Mouse (Mus musculus) limb, embryonic 11.5 days (tissue): ENCODE measurements at regions not wholly inside any gene's neighbourhood (a gene's known extent, or its start where the extent isn't known, plus 50 kb on each side); places are given as distances from the start of the nearest gene placed in this dataset.
A peak's percentile ranks its signal among the peaks of the same experiment; 100 is the strongest.

ENCODE experiments used
- ATAC-seq: fragments of 200-750 bp; cut with Nextera tagmentation; 2 replicates; pipeline ENCODE4 v1.8.0; 2017; ENCODE audit warnings: low read depth; ENCODE audit not compliant: insufficient number of reproducible peaks, low FRiP score, low TSS enrichment
- DNase-seq: peaks from one replicate; pipeline ENCODE4 v3.0.0-alpha.2; 2015; ENCODE audit warnings: low spot score
- H3K27ac ChIP-seq: fragments of 300-500 bp; sonication (generic); replicated peaks from 2 replicates; pipeline ENCODE4 v1.5.1; 2014; ENCODE audit warnings: low read depth, mild to moderate bottlenecking, low read length
- H3K27me3 ChIP-seq: fragments of 300-500 bp; sonication (generic); 2 replicates; pipeline ENCODE4 v1.6.1; 2014; ENCODE audit warnings: mild to moderate bottlenecking, low read length, mixed read lengths; ENCODE audit not compliant: control insufficient read depth, insufficient read depth
- H3K36me3 ChIP-seq: fragments of 300-500 bp; sonication (generic); 2 replicates; pipeline ENCODE4 v1.6.1; 2014; ENCODE audit warnings: mild to moderate bottlenecking, low read length, moderate library complexity, mixed read lengths; ENCODE audit not compliant: control insufficient read depth, insufficient read depth
- H3K4me1 ChIP-seq: fragments of 300-500 bp; sonication (generic); 2 replicates; pipeline ENCODE4 v1.6.1; 2014; ENCODE audit warnings: low read length, mixed read lengths; ENCODE audit not compliant: control insufficient read depth, insufficient read depth
- H3K4me2 ChIP-seq: fragments of 300-500 bp; sonication (generic); 2 replicates; pipeline ENCODE4 v1.6.1; 2014; ENCODE audit warnings: low read depth, mild to moderate bottlenecking, moderate library complexity; ENCODE audit not compliant: severe bottlenecking
- H3K4me3 ChIP-seq: fragments of 300-500 bp; sonication (generic); 2 replicates; pipeline ENCODE4 v1.5.1; 2014; ENCODE audit warnings: low read depth, low read length
- H3K9ac ChIP-seq: fragments of 300-500 bp; sonication (generic); 2 replicates; pipeline ENCODE4 v1.6.1; 2014; ENCODE audit warnings: mild to moderate bottlenecking, low read length
- H3K9me3 ChIP-seq: fragments of 300-500 bp; sonication (generic); 2 replicates; pipeline ENCODE4 v1.6.1; 2016; ENCODE audit warnings: low read length; ENCODE audit not compliant: control insufficient read depth
- WGBS: fragments of 180-500 bp; shearing (Covaris S2); extraction: QIAGEN DNeasy Blood & Tissue Kit; methylation state at CpG from one replicate; pipeline ENCODE4 v1.1.7; 2014; 5-methylcytosine and 5-hydroxymethylcytosine counted together

- Histone ChIP-seq H3K36me3 (no peaks in the 10 kb centered on the region), H3K4me1 (peaks cover 8% of the 10 kb centered on the region; the same call in 1 of the 2 replicates), H3K4me3 (no peak overlapping the region), H3K27ac (no peak overlapping the region), H3K27me3 (no peaks in the 10 kb centered on the region), H3K9me3 (no peaks in the 10 kb centered on the region), H3K4me2 (no peak overlapping the region), H3K9ac (no peak overlapping the region)
- no peak for ATAC-seq
- WGBS, result 27% methylated on average over 8 of the region's 8 CpGs
- no peak for DNase-seq
Observed at GRCm38 (mm10) chr10:21741575-21741974, 140.4 kb upstream of the Sgk1 start.

- no peak overlapping the region for H3K4me3 ChIP-seq
- no peaks in the 10 kb centered on the region for H3K36me3 ChIP-seq
- no peak overlapping the region for H3K27ac ChIP-seq
- no peak overlapping the region for H3K9ac ChIP-seq
- H3K4me1 ChIP-seq, result peaks cover 10% of the 10 kb centered on the region; the same call in 1 of the 2 replicates
- no peaks in the 10 kb centered on the region for H3K27me3 ChIP-seq
- no peak for DNase-seq
- H3K9me3 ChIP-seq, result no peaks in the 10 kb centered on the region
- no peak overlapping the region for H3K4me2 ChIP-seq
- no peak for ATAC-seq
- 89% methylated on average over 23 of the region's 23 CpGs for WGBS
Observed at GRCm38 (mm10) chr10:21741976-21742745, 139.8 kb upstream of the Sgk1 start.

- 88% methylated on average over 4 of the region's 4 CpGs for WGBS
- H3K9me3 ChIP-seq, result no peaks in the 10 kb centered on the region
- no peak for DNase-seq
Observed at GRCm38 (mm10) chr10:21743396-21743795, 138.6 kb upstream of the Sgk1 start.

GRCm38 (mm10) chr10:21744341-21744955, 137.5 kb upstream of the Sgk1 start:
- Histone ChIP-seq H3K9ac (no peak overlapping the region), H3K4me3 (no peak overlapping the region), H3K4me1 (peaks cover 10% of the 10 kb centered on the region; the same call in 1 of the 2 replicates), H3K36me3 (no peaks in the 10 kb centered on the region), H3K9me3 (no peaks in the 10 kb centered on the region), H3K27me3 (no peaks in the 10 kb centered on the region), H3K27ac (no peak overlapping the region), H3K4me2 (no peak overlapping the region)
- ATAC-seq (no peak), DNase-seq (no peak)
- WGBS, result 75% methylated on average over 6 of the region's 6 CpGs

More at GRCm38 (mm10) chr10:21743396-21743795, 138.6 kb upstream of the Sgk1 start:
- Histone ChIP-seq H3K4me1 (peaks cover 10% of the 10 kb centered on the region; the same call in 1 of the 2 replicates), H3K27me3 (no peaks in the 10 kb centered on the region), H3K4me2 (no peak overlapping the region), H3K4me3 (no peak overlapping the region), H3K9ac (no peak overlapping the region), H3K27ac (no peak overlapping the region), H3K36me3 (no peaks in the 10 kb centered on the region)
- no peak for ATAC-seq

- Histone ChIP-seq H3K4me2 (no peak overlapping the region), H3K27ac (no peak overlapping the region), H3K4me1 (peaks cover 10% of the 10 kb centered on the region; the same call in 1 of the 2 replicates), H3K27me3 (no peaks in the 10 kb centered on the region), H3K9ac (no peak overlapping the region), H3K4me3 (no peak overlapping the region), H3K36me3 (no peaks in the 10 kb centered on the region), H3K9me3 (no peaks in the 10 kb centered on the region)
- DNase-seq (no peak), ATAC-seq (no peak)
- 12% methylated on average over 4 of the region's 4 CpGs for WGBS
Observed at GRCm38 (mm10) chr10:21745940-21746487, 136.0 kb upstream of the Sgk1 start.

- H3K4me2 ChIP-seq, result peak overlapping the region; percentile 16; the same call in 1 of the 2 replicates
- 7% methylated on average over 9 of the region's 9 CpGs for WGBS
- peaks cover 8% of the 10 kb centered on the region; the same call in 1 of the 2 replicates for H3K4me1 ChIP-seq
- DNase-seq (peak; percentile 33), ATAC-seq (no peak)
- no peaks in the 10 kb centered on the region for H3K27me3 ChIP-seq
- no peak overlapping the region for H3K9ac ChIP-seq
- no peak overlapping the region for H3K4me3 ChIP-seq
- no peaks in the 10 kb centered on the region for H3K9me3 ChIP-seq
- H3K27ac ChIP-seq, result no peak overlapping the region
- no peaks in the 10 kb centered on the region for H3K36me3 ChIP-seq
Observed at GRCm38 (mm10) chr10:21746713-21747112, 135.3 kb upstream of the Sgk1 start.

GRCm38 (mm10) chr10:21751326-21751725, 130.7 kb upstream of the Sgk1 start:
- Histone ChIP-seq H3K4me3 (no peak overlapping the region), H3K36me3 (no peaks in the 10 kb centered on the region), H3K9ac (no peak overlapping the region), H3K4me1 (0 out of 2 replicates have a peak, but pooled peaks cover 3% of the 10 kb centered on the region), H3K27me3 (no peaks in the 10 kb centered on the region), H3K9me3 (no peaks in the 10 kb centered on the region), H3K27ac (no peak overlapping the region), H3K4me2 (no peak overlapping the region)
- 72% methylated on average over 6 of the region's 6 CpGs for WGBS
- DNase-seq (no peak), ATAC-seq (no peak)

GRCm38 (mm10) chr10:21752392-21752791, 129.6 kb upstream of the Sgk1 start:
- no peak overlapping the region for H3K9ac ChIP-seq
- H3K4me1 ChIP-seq, result no peaks in the 10 kb centered on the region
- no peaks in the 10 kb centered on the region for H3K9me3 ChIP-seq
- ATAC-seq (no peak), DNase-seq (no peak)
- no peaks in the 10 kb centered on the region for H3K36me3 ChIP-seq
- H3K27ac ChIP-seq, result no peak overlapping the region
- WGBS, result 70% methylated on average over 3 of the region's 3 CpGs
- H3K4me2 ChIP-seq, result no peak overlapping the region
- no peak overlapping the region for H3K4me3 ChIP-seq
- no peaks in the 10 kb centered on the region for H3K27me3 ChIP-seq
